Mouse (Mus musculus) midbrain, embryonic 16.5 days (tissue): ENCODE measurements around the gene Irgq. TPM values are rescaled to one million over a fixed set of nuclear protein-coding genes. Genes with fewer than 3 reads are reported as not detected.
"Not testable (repeated sequence)": the region's sequence is repeated elsewhere in the genome, so short reads cannot be mapped to it uniquely, and the experiment has no call there.

Experiments used
- ATAC-seq: fragments of 200-750 bp; cut with Nextera tagmentation; 2 replicates; pipeline ENCODE4 v1.8.0; 2017; ENCODE audit warnings: moderate TSS enrichment
- H3K27ac ChIP-seq: fragments of 300-500 bp; sonication (generic); 2 replicates; pipeline ENCODE4 v1.5.1; 2014; ENCODE audit warnings: mild to moderate bottlenecking, low read length, mixed read lengths
- H3K27me3 ChIP-seq: fragments of 300-500 bp; sonication (generic); 2 replicates; pipeline ENCODE4 v1.6.1; 2014; ENCODE audit warnings: low read depth, low read length, mixed read lengths; ENCODE audit not compliant: control insufficient read depth, insufficient read depth
- H3K36me3 ChIP-seq: fragments of 300-500 bp; sonication (generic); 2 replicates; pipeline ENCODE4 v1.6.1; 2014; ENCODE audit warnings: mild to moderate bottlenecking, low read length, moderate library complexity, mixed read lengths; ENCODE audit not compliant: control insufficient read depth, insufficient read depth
- H3K4me1 ChIP-seq: fragments of 300-500 bp; sonication (generic); 2 replicates; pipeline ENCODE4 v1.6.1; 2014; ENCODE audit warnings: mild to moderate bottlenecking, low read length, mixed read lengths; ENCODE audit not compliant: control insufficient read depth, insufficient read depth
- H3K4me2 ChIP-seq: fragments of 300-500 bp; sonication (generic); 2 replicates; pipeline ENCODE4 v1.6.1; 2014; ENCODE audit warnings: mild to moderate bottlenecking, low read length, mixed read lengths
- H3K4me3 ChIP-seq: fragments of 300-500 bp; sonication (generic); 2 replicates; pipeline ENCODE4 v1.5.1; 2014; ENCODE audit warnings: low read depth, mild to moderate bottlenecking, low read length, moderate library complexity, mixed read lengths
- H3K9ac ChIP-seq: fragments of 300-500 bp; sonication (generic); 2 replicates; pipeline ENCODE4 v1.6.1; 2014; ENCODE audit warnings: low read depth, low read length, mixed read lengths
- H3K9me3 ChIP-seq: fragments of 300-500 bp; sonication (generic); replicated peaks from 2 replicates; pipeline ENCODE4 v1.6.1; 2014; ENCODE audit warnings: mild to moderate bottlenecking, low read length, mixed read lengths; ENCODE audit not compliant: control insufficient read depth, poor library complexity, severe bottlenecking
- WGBS: fragments of 180-500 bp; shearing (Covaris S2); extraction: QIAGEN DNeasy Blood & Tissue Kit; methylation state at CpG from one replicate; pipeline ENCODE4 v1.1.7; 2014; 5-methylcytosine and 5-hydroxymethylcytosine counted together
- polyA plus RNA-seq: library from polyadenylated mRNA; unstranded; fragments of >200 nt; fragmentation: Nextera tagmentation; extraction: Ambion mirVana; gene quantifications from 2 replicates; pipeline ENCODE4 v1.2.1, GENCODE M21; 2015

Irgq gene
- polyA plus RNA-seq, 1 experiment from 2014 or later, result 26.9 TPM

GRCm38 (mm10) chr7:24506838-24507725 lies 23.4 kb upstream of the Irgq start, which contains the start of gene Zfp428:
Gene Zfp428 (plus strand): TSS chr7:24507006.
- WGBS, result under 1% methylated on average over 81 of the region's 84 CpGs
- ATAC-seq, result peak; percentile 92
- peaks cover 40% of the 10 kb centered on the region for H3K4me1 ChIP-seq
- H3K4me2 ChIP-seq, result peak within 1 kb of the TSS; percentile 79
- H3K27ac ChIP-seq, result peak within 1 kb of the TSS; percentile 99
- peak within 1 kb of the TSS; percentile 65 for H3K4me3 ChIP-seq
- H3K27me3 ChIP-seq, result no peaks in the 10 kb centered on the region
- H3K36me3 ChIP-seq, result peaks cover 5% of the 10 kb centered on the region
- peak within 1 kb of the TSS; percentile 91 for H3K9ac ChIP-seq
- H3K9me3 ChIP-seq, result no peaks in the 10 kb centered on the region

- Histone ChIP-seq H3K27ac (peak overlapping the region; percentile 99), H3K4me2 (peak overlapping the region; percentile 79), H3K36me3 (peaks cover 3% of the 10 kb centered on the region), H3K4me3 (peak overlapping the region; percentile 65), H3K4me1 (peaks cover 41% of the 10 kb centered on the region), H3K9me3 (no peaks in the 10 kb centered on the region), H3K9ac (peak overlapping the region; percentile 91), H3K27me3 (no peaks in the 10 kb centered on the region)
- ATAC-seq, result peak; percentile 30; the same call in 1 of the 2 replicates
- WGBS, result 1% methylated on average over 20 of the region's 20 CpGs
Measured at GRCm38 (mm10) chr7:24507726-24508114, 22.8 kb upstream of the Irgq start.

- no peak within 1 kb of the TSS for H3K9ac ChIP-seq
- H3K36me3 ChIP-seq, result peaks cover 12% of the 10 kb centered on the region
Measured at GRCm38 (mm10) chr7:24512355-24512754, 18.1 kb upstream of the Irgq start, which contains the start of gene AC161166.1. Gene AC161166.1 (minus strand): TSS chr7:24512455.

GRCm38 (mm10) chr7:24516319-24516718 lies 14.2 kb upstream of the Irgq start:
- not testable (repeated sequence) for H3K27ac ChIP-seq, H3K36me3 ChIP-seq, H3K9ac ChIP-seq, H3K9me3 ChIP-seq, H3K4me3 ChIP-seq, H3K4me1 ChIP-seq, H3K4me2 ChIP-seq, ATAC-seq, H3K27me3 ChIP-seq
- 68% methylated on average over 8 of the region's 8 CpGs for WGBS

More at GRCm38 (mm10) chr7:24512355-24512754, 18.1 kb upstream of the Irgq start, which contains the start of gene AC161166.1:
- Histone ChIP-seq H3K4me1 (peaks cover 27% of the 10 kb centered on the region), H3K9me3 (no peaks in the 10 kb centered on the region), H3K4me3 (no peak within 1 kb of the TSS), H3K4me2 (no peak within 1 kb of the TSS), H3K27me3 (no peaks in the 10 kb centered on the region), H3K27ac (no peak within 1 kb of the TSS)
- whole genome bisulfite sequencing, result 93% methylated on average over 7 of the region's 7 CpGs
- no peak for ATAC-seq

- WGBS, result 24% methylated on average over 5 of the region's 5 CpGs
- H3K9ac ChIP-seq, result no peak overlapping the region
- H3K36me3 ChIP-seq, result peaks cover 10% of the 10 kb centered on the region
- no peaks in the 10 kb centered on the region for H3K9me3 ChIP-seq
- no peak overlapping the region for H3K4me2 ChIP-seq
- H3K4me1 ChIP-seq, result peaks cover 2% of the 10 kb centered on the region; the same call in 1 of the 2 replicates
- no peak overlapping the region for H3K4me3 ChIP-seq
- no peak for ATAC-seq
- no peak overlapping the region; the same call in 1 of the 2 replicates for H3K27ac ChIP-seq
- H3K27me3 ChIP-seq, result no peaks in the 10 kb centered on the region
Measured at GRCm38 (mm10) chr7:24517077-24517476, 13.4 kb upstream of the Irgq start.

- H3K9ac ChIP-seq, result no peak overlapping the region
- H3K4me1 ChIP-seq, result no peaks in the 10 kb centered on the region
- no peak for ATAC-seq
- H3K27me3 ChIP-seq, result no peaks in the 10 kb centered on the region
- H3K36me3 ChIP-seq, result peaks cover 10% of the 10 kb centered on the region
- 47% methylated on average over 6 of the region's 6 CpGs for WGBS
- no peak overlapping the region for H3K4me3 ChIP-seq
- H3K4me2 ChIP-seq, result no peak overlapping the region
- H3K9me3 ChIP-seq, result no peaks in the 10 kb centered on the region
- H3K27ac ChIP-seq, result peak overlapping the region; percentile 37; the same call in 1 of the 2 replicates
Measured at GRCm38 (mm10) chr7:24517654-24518053, 12.8 kb upstream of the Irgq start.

- no peak overlapping the region for H3K4me2 ChIP-seq
- no peaks in the 10 kb centered on the region for H3K4me1 ChIP-seq
- no peak overlapping the region for H3K9ac ChIP-seq
- no peak overlapping the region for H3K4me3 ChIP-seq
- WGBS, result 10% methylated on average over 3 of the region's 3 CpGs
- H3K27ac ChIP-seq, result no peak overlapping the region
- H3K27me3 ChIP-seq, result no peaks in the 10 kb centered on the region
- peaks cover 10% of the 10 kb centered on the region for H3K36me3 ChIP-seq
- no peaks in the 10 kb centered on the region for H3K9me3 ChIP-seq
- no peak for ATAC-seq
Measured at GRCm38 (mm10) chr7:24519130-24519529, 11.4 kb upstream of the Irgq start.

- H3K27ac ChIP-seq, H3K9me3 ChIP-seq, H3K27me3 ChIP-seq, ATAC-seq, H3K4me3 ChIP-seq, H3K4me1 ChIP-seq, H3K9ac ChIP-seq, H3K4me2 ChIP-seq, H3K36me3 ChIP-seq: not testable (repeated sequence)
- 89% methylated on average over 9 of the region's 10 CpGs for WGBS
Measured at GRCm38 (mm10) chr7:24520054-24520453, 10.4 kb upstream of the Irgq start.

GRCm38 (mm10) chr7:24522805-24523204 lies 7.7 kb upstream of the Irgq start:
- H3K9ac ChIP-seq, result no peak overlapping the region
- no peak overlapping the region for H3K4me3 ChIP-seq
- H3K27ac ChIP-seq, result no peak overlapping the region
- no peaks in the 10 kb centered on the region for H3K9me3 ChIP-seq
- WGBS, result 59% methylated on average over 5 of the region's 5 CpGs
- no peak overlapping the region for H3K4me2 ChIP-seq
- ATAC-seq, result no peak
- H3K27me3 ChIP-seq, result no peaks in the 10 kb centered on the region
- H3K4me1 ChIP-seq, result no peaks in the 10 kb centered on the region
- no peaks in the 10 kb centered on the region; the same call in 1 of the 2 replicates for H3K36me3 ChIP-seq
